Mouse (Mus musculus) CH12.LX (cell line): ENCODE results near the gene Stk32b.

ENCODE experiments used
- CTCF ChIP-seq, 2 experiments: IDR thresholded peaks in 1 of 2; conservative IDR thresholded peaks in 1 of 2; 2 replicates each; pipeline ENCODE4 v1.5.1; 2011 to 2012; ENCODE audit warnings: low read depth in 2 of 2, low read length in 2 of 2, improper control_type of control experiment in 1 of 2, inconsistent platforms in 1 of 2, mild to moderate bottlenecking in 1 of 2, moderate library complexity in 1 of 2
- EP300 ChIP-seq: IDR thresholded peaks from 2 replicates; pipeline ENCODE4 v1.6.1; 2011; ENCODE audit warnings: low read length, improper control_type of control experiment
- HCFC1 ChIP-seq: IDR thresholded peaks from 2 replicates; pipeline ENCODE4 v1.6.1; 2012; ENCODE audit warnings: low read depth, mild to moderate bottlenecking, inconsistent platforms, low read length, improper control_type of control experiment
- KAT2A ChIP-seq: IDR thresholded peaks from 2 replicates; pipeline ENCODE4 v1.6.1; 2012; ENCODE audit warnings: low read length, improper control_type of control experiment, inconsistent platforms; ENCODE audit not compliant: insufficient replicate concordance
- PAX5 ChIP-seq: IDR thresholded peaks from 2 replicates; pipeline ENCODE4 v1.6.1; 2012; ENCODE audit warnings: low read length, inconsistent platforms, mixed read lengths
- RAD21 ChIP-seq: IDR thresholded peaks from 2 replicates; pipeline ENCODE4 v1.6.1; 2011; ENCODE audit warnings: low read depth, mild to moderate bottlenecking, low read length, improper control_type of control experiment, moderate library complexity
- ZMIZ1 ChIP-seq: IDR thresholded peaks from 2 replicates; pipeline ENCODE4 v1.6.1; 2012; ENCODE audit warnings: low read depth, mild to moderate bottlenecking, inconsistent platforms, low read length, improper control_type of control experiment

DNA sequence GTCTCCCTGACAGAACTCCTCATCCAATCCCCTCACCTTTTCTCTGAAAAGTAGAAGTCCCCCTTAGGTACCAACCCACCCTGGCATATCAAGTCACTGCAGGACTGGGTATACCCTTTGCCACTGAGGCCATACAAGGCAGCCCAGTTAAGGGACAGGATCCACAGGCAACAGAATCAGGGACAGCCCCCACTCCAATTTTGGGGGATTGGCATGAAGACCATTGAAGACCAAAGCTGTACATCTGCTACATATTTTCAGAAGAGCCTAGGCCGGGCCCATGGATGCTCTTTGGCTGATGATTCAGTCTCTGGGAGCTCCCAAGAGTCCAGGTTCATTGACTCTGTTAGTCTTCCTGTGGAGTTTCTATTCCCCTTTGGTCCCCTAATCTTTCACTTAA, 117.4 kb downstream of the Stk32b start:
- TF ChIP-seq CTCF (conservative IDR thresholded peaks at IDR 0.05 in 1 of 2, IDR thresholded peaks at IDR 0.05 in 1 of 2; ENCODE audit: low read depth in 2 of 2, low read length in 2 of 2), result no peak
- no peak for TF ChIP-seq HCFC1
- no peak for TF ChIP-seq EP300
- no peak for TF ChIP-seq ZMIZ1
- no peak for TF ChIP-seq KAT2A
- no peak for TF ChIP-seq RAD21
- TF ChIP-seq PAX5, result no peak
